In genomic region chr8:87645829-87646483, GRCm38 (mm10) we compare ENCODE assay signal across 12 mouse cellular contexts.
DNase-seq lines count a peak whose midpoint lies in the region; ATAC-seq and TF ChIP-seq lines count a peak whose summit lies in the region.
"Had no signal": no experiment of that assay in that cellular context is flagged by ENCODE, and none has a peak within 500 bp of the region (broad histone marks: within the 10 kb centered on the region; RNA-seq: fewer than 3 reads in every experiment).

No protein-coding gene starts in this region.

- no peaks in the 10 kb centered on the region for H3K9me3 ChIP-seq in forebrain, embryonic 13.5 days (replicated peaks)
- H3K9me3 ChIP-seq in forebrain, embryonic 12.5 days = no peaks in the 10 kb centered on the region
- no peaks in the 10 kb centered on the region for H3K9me3 ChIP-seq in forebrain, postnatal 0 days (ENCODE audit: low read length)
- H3K9me3 ChIP-seq: heart, embryonic 10.5 days; kidney, embryonic 15.5 days; neural tube, embryonic 12.5 days had no signal

- no peak overlapping the region for H3K4me3 ChIP-seq in forebrain, embryonic 13.5 days
- no peak overlapping the region for H3K4me3 ChIP-seq in forebrain, embryonic 12.5 days (replicated peaks)
- no peak overlapping the region for H3K4me3 ChIP-seq in forebrain, postnatal 0 days (ENCODE audit: low read depth, low read length)
- H3K4me3 ChIP-seq: heart, embryonic 10.5 days; kidney, embryonic 15.5 days; neural tube, embryonic 12.5 days had no signal

- no peaks in the 10 kb centered on the region for H3K27me3 ChIP-seq in forebrain, embryonic 13.5 days
- 0 out of 2 replicates have a peak, but pooled peaks cover 4% of the 10 kb centered on the region for H3K27me3 ChIP-seq in forebrain, embryonic 12.5 days
- no peaks in the 10 kb centered on the region for H3K27me3 ChIP-seq in forebrain, postnatal 0 days (ENCODE audit: insufficient read depth, low read length)
- H3K27me3 ChIP-seq: kidney, embryonic 15.5 days; neural tube, embryonic 12.5 days had no signal

- H3K4me2 ChIP-seq in forebrain, embryonic 13.5 days = no peak overlapping the region
- H3K4me2 ChIP-seq in forebrain, embryonic 12.5 days = no peak overlapping the region
- no peak overlapping the region for H3K4me2 ChIP-seq in forebrain, postnatal 0 days (ENCODE audit: low read depth)
- H3K4me2 ChIP-seq: kidney, embryonic 15.5 days; neural tube, embryonic 12.5 days had no signal

- no peaks in the 10 kb centered on the region for H3K36me3 ChIP-seq in forebrain, embryonic 13.5 days (ENCODE audit: poor library complexity, severe bottlenecking)
- no peaks in the 10 kb centered on the region for H3K36me3 ChIP-seq in forebrain, embryonic 12.5 days (replicated peaks)
- no peaks in the 10 kb centered on the region for H3K36me3 ChIP-seq in forebrain, postnatal 0 days (ENCODE audit: insufficient read depth)
- H3K36me3 ChIP-seq: heart, embryonic 10.5 days; kidney, embryonic 15.5 days; neural tube, embryonic 12.5 days had no signal

- peaks cover 19% of the 10 kb centered on the region for H3K4me1 ChIP-seq in forebrain, embryonic 13.5 days
- peaks cover 17% of the 10 kb centered on the region for H3K4me1 ChIP-seq in forebrain, embryonic 12.5 days
- H3K4me1 ChIP-seq in forebrain, postnatal 0 days (ENCODE audit: insufficient read depth) = peaks cover 6% of the 10 kb centered on the region; the same call in 1 of the 2 replicates
- H3K4me1 ChIP-seq: heart, embryonic 10.5 days; kidney, embryonic 15.5 days had no signal

- peak; percentile 59 to 64 for DNase-seq in cerebellum, postnatal 14 days
- no peak for DNase-seq in forebrain, postnatal 0 days
- DNase-seq in lung, postnatal 14 days = peak; percentile 50
- DNase-seq in spleen, postnatal 10 days (ENCODE audit: low spot score in 2 of 2) = no peak
- DNase-seq in retina, postnatal 1 day = no peak
- DNase-seq: liver had no signal

- H3K9ac ChIP-seq in forebrain, embryonic 13.5 days = no peak overlapping the region
- no peak overlapping the region for H3K9ac ChIP-seq in forebrain, embryonic 12.5 days
- no peak overlapping the region for H3K9ac ChIP-seq in forebrain, postnatal 0 days
- H3K9ac ChIP-seq: kidney, embryonic 15.5 days; neural tube, embryonic 12.5 days had no signal

- 70% methylated on average over 5 of the region's 5 CpGs for WGBS in forebrain, embryonic 13.5 days
- 79% methylated on average over 5 of the region's 5 CpGs for WGBS in forebrain, embryonic 12.5 days
- WGBS in forebrain, postnatal 0 days = 59% methylated on average over 5 of the region's 5 CpGs

- H3K27ac ChIP-seq in forebrain, embryonic 13.5 days = peak overlapping the region; percentile 74
- no peak overlapping the region for H3K27ac ChIP-seq in forebrain, embryonic 12.5 days
- no peak overlapping the region for H3K27ac ChIP-seq in forebrain, postnatal 0 days (ENCODE audit: low read depth, low read length)
- H3K27ac ChIP-seq: heart, embryonic 10.5 days; kidney, embryonic 15.5 days; neural tube, embryonic 12.5 days had no signal

- ATAC-seq in forebrain, embryonic 13.5 days = peak; percentile 32; the same call in 1 of the 2 replicates
- no peak for ATAC-seq in forebrain, embryonic 12.5 days (ENCODE audit: low FRiP score)
- peak; percentile 18; the same call in 1 of the 2 replicates for ATAC-seq in forebrain, postnatal 0 days
- no peak for ATAC-seq in megakaryocyte, adult 5-6 weeks (ENCODE audit: poor library complexity, severe bottlenecking)

- no peak for TF ChIP-seq CTCF in forebrain, postnatal 0 days (IDR thresholded peaks at IDR 0.05; ENCODE audit: low read depth)

Comparison
In these comparisons a context has a peak if more than half of its experiments do, and no peak if none do; other contexts are left out.
1. ATAC-seq: peak in forebrain, embryonic 13.5 days (single experiment) and forebrain, postnatal 0 days (single experiment); none in forebrain, embryonic 12.5 days (single experiment) and megakaryocyte, adult 5-6 weeks (single experiment).
2. DNase-seq: peak in cerebellum, postnatal 14 days (2 of 2) and lung, postnatal 14 days (single experiment); none in forebrain, postnatal 0 days (single experiment), spleen, postnatal 10 days (0 of 2) and retina, postnatal 1 day (single experiment).